Mouse (Mus musculus) ovary, adult 18-20 months (tissue): ENCODE measurements around the gene Higd1b.
A peak's percentile ranks its signal among the peaks of the same experiment; 100 is the strongest.

ENCODE experiments used
- DNase-seq: peaks from one replicate; pipeline ENCODE4 v3.0.0; 2022; ENCODE audit warnings: low spot score, mixed read lengths

Gene Higd1b

DNA sequence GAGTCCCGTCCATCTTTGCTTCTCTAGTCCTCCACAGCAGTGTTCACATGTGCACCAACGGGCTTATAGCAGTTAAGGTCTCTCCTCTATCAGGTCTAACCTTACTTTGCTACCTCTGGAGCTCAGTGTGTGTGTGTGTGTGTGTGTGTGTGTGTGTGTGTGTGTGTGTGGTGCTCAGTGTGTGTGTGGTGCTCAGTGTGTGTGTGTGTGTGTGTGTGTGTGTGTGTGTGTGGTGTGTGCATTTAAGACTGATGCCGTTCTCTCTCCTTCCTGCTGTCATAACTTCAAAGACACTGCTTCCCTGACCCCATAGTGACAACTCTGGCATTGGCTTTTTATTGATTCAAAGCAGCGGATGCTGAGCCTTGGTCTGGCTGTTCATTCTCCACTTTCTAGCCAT, at the start of gene Higd1b:
Gene Higd1b, plus strand, starts transcription at position 301 of the 400 bp plus-strand sequence.
- no peak for DNase-seq

DNA sequence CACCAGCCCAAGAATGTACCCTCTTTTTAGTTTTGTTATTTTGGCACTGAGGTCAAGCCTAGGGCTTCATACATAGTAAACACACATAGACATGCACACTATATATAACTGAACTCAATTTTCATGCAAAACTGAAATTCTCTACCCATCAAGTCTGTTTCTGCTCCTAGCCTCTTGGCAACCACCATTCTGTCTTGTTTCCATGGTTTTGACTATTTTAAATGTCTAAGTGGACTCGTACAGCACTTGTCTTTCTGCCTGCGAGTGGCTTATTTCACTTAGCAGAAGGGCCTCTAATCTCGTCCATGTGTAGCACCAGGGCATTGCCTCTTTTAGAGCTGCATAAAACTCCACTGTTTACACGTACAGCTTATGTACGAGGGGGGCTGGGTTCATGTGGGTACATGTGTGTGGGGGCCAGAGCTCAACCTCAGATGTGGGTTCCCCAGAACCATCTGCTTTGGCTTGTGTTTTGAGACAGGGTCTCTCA, 47.9 kb upstream of the Higd1b start:
- DNase-seq: no peak

- DNase-seq: no peak
Measured at GRCm38 (mm10) chr11:102791682-102792445, 43.8 kb upstream of the Higd1b start.

DNA sequence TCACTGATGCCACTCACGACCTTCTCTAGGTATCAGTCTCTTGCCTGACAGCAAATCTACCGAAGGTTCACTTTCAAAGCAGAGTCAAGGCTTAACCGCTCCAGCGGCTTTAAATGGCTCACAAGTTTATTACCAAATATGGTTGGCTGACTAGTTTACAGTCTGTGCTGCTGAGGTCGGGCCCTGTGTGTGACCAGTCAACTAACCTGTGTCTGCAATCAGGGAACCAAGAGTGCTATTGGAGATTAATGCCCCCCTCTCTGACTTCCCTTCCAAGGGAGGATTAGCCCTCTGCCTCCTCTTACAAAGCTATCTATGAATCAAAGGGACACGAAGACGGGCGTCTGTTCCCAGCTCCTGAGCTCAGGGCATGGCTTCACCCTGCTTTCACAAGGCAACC, 41.5 kb upstream of the Higd1b start:
- no peak for DNase-seq

GRCm38 (mm10) chr11:102803453-102803852, 32.2 kb upstream of the Higd1b start:
- no peak for DNase-seq

DNA sequence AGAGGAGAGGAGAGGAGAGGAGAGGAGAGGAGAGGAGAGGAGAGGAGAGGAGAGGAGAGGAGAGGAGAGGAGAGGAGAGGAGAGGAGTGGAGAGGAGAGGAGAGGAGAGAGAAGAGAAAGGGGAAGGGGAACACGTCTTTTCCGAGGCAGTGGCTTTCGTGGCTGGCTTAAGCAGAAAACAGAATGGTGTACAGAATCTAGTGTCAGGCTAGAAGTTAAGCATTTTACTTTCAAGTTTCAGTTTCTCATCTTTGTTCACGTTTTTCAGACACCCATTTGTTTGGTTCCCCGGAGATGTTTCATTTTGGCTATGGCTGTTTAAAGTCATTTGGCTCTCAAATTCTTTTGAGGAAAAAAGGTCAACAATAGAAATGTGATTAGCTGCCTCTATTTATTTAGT, 27.4 kb upstream of the Higd1b start:
- no peak for DNase-seq

DNA sequence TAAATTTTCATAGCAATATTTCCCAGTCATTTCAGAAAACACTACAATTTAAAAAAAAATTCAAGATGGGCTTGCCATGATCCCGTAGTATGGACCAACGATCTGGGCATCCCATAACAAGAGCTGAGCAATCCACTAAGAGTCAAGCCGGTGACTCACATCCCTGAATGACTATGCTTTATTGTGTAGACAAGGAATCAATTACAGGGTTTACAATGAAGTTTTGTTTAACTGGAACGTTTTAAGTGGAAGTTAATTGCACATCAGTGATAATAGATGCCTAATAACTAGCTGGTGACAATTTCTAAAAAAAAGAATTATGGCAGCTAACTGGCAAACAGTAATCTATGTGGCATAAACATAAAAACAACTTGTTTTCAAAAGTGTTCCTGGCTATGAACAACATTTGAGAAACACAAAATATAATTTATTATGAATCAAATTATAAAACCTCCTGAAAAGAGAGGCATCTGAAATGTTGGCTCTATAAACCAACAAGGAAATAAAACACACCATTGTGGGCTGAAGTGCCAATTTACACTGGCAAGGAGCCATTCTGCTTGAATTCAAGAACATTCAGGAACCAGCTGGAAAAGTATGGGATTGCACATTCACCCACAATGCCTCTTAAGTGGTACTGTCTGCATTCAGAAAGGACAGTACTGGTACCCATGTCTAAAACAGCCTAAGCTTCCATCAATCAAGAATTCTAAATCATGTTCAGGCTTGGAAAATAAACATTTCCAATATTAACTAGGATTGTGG, 24.7 kb upstream of the Higd1b start:
- DNase-seq: no peak

GRCm38 (mm10) chr11:102814881-102815280, 20.8 kb upstream of the Higd1b start:
- DNase-seq: no peak

- no peak for DNase-seq
Measured at GRCm38 (mm10) chr11:102818121-102819020, 17.3 kb upstream of the Higd1b start.

DNA sequence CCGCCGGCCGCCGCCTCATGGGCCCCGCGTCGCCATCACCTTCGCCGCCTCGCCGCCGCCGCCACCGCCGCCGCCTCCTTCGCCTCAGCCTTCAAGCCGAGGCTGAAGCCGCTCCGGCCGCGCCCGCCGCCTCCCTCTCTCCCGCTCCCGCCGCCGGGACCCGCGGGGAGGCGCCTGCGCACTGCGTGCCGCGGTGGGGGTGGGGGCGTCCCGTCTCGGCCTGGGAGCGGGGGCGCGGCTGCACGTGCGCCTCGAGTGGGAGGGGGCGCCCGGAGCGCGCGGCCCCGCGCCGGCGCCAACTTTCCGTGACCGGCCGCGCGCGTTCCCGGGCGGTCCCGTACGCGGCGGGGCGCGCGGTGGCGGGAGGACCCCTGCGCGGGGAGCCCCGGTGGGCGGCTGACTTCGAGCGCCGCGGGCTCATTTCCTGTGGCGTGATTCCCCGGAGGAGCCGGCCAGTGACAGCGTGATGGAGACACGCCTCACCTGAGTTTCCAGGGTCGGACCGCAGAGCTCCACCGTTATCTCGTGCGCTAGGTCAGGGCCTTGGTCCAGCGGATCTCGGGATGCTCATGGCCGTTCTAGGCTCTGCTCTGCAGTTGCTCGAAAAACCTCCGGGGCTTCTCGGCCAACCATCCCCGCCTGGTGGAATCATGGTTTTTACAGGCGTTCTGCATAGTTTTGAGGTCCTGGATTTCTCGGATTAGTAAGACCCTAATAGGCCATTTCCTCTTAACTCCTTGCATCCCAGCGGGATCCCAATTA, 16.4 kb upstream of the Higd1b start, which contains the start of gene Gjc1:
Gene Gjc1, minus strand, starts transcription at position 680 of the 762 bp plus-strand sequence.
- DNase-seq: peak; percentile 28

DNA sequence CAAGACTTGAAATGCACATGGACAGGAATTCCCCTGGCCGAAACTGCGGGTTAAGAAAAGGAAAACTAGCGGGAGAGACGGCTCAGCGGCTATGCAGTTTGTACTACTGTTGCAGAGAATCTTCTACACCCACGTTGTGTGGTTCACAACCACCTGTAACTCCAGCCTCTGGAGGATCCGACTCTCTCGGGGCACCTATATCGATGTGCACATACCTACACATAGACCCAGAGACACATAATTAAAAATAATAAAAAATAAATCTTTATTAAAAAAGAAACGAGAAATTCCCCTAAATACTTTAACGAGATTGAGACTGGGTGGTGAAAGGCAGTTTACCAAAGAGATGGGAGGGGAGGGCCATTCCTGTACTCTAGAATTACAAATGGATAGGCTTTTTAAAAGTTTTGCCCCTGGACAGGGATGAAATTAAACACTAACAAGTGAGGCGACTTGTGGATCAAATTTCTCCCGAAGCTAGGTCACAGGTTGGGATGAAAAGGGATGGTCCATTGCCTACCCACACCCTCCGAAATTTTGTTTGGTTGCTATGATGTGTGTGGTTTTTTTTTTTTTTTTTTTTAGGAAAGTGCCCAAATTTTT, 15.8 kb upstream of the Higd1b start:
- DNase-seq: no peak

DNA sequence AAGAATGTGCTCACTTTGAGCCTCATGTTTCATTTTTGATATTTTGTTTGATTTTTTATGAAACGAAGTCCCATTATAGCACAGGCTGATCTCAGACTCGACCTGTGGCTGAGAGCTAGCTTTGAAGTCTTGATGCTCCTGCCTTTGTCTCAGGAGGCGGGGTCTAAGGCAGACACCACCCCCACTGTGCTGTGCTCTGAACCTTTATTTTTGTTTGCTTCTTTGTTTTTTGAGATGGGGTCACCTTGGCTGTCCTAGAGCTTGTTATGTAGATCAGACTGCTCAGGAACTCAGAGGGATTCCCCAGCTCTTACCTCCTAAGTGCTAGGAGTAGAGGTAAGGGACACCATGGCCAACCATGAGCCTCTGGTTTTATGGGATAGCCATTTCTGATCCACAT, 15.2 kb upstream of the Higd1b start:
- DNase-seq: no peak

DNA sequence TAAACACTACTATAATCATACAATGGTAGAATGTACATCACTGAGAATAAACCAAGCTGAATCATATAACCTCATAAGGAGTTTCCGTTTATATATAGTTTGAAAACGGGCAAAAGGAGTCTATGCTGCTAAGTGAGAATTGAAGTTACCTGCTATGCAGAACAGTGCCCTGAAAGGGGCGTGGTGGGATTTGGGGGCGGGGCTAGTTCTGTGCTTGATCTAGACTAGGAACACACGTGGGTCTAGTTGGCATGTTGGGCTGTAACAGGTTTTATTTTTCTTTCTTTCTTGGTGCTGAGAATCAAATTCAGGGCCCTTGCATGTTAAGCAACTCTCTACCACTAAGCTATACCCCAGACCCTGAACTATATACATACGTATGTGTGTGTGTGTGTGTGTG, 14.4 kb upstream of the Higd1b start:
- no peak for DNase-seq

GRCm38 (mm10) chr11:102826476-102826875, 9.2 kb upstream of the Higd1b start:
- DNase-seq: no peak

DNA sequence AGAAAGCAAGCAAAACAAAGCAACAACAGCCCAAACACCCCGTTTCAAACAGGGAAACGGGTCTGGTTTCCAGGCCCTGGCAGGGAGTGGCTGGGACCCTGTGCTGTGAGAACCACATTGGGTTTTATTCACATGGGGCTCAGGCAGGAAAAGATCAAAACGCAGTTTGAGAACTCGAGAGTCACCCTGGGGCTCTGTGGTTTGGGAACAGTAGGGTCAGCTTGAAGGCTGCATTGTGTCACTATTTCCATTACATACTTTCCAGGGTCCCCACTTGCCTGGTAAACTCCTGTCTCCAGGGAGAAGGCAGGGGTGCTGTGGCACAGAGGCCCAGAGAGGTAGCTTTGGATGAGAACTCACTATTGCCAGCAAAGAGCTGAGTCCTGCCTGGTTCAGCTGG, 8.6 kb upstream of the Higd1b start:
- no peak for DNase-seq

- DNase-seq: no peak
Measured at GRCm38 (mm10) chr11:102830276-102830675, 5.4 kb upstream of the Higd1b start.

DNA sequence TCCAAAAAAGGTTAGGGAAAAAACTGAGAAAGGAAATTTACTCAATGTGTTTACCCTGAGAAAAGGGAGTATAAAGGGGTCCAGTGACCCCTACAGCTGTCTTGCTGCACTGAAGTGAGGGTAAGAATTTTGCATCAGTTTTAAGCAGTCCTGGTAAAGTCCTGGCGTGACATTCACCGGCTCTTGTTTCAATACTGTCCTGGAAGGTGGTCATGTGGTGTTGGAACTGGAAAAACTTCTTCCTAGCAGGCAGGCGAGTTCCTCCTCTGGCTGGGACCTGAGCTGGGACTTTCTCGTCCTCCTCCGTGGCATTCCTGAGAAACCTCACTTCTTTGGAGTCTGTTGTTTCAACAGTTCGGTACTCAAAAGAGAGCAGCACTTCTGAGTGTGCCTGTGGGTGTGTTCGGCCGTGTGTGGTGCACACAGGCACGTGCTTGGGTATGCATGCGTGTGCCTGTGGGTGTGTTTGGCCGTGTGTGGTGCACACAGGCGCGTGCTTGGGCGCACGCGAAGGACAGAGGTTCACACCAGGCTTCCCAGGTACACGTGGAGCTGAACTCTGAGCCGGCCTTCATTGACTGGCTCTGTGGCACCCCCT, 2.9 kb upstream of the Higd1b start:
- no peak for DNase-seq

GRCm38 (mm10) chr11:102834219-102834618, 1.4 kb upstream of the Higd1b start:
- no peak for DNase-seq

- DNase-seq: no peak
Measured at GRCm38 (mm10) chr11:102836146-102836545, 497 bp downstream of the Higd1b start.

DNA sequence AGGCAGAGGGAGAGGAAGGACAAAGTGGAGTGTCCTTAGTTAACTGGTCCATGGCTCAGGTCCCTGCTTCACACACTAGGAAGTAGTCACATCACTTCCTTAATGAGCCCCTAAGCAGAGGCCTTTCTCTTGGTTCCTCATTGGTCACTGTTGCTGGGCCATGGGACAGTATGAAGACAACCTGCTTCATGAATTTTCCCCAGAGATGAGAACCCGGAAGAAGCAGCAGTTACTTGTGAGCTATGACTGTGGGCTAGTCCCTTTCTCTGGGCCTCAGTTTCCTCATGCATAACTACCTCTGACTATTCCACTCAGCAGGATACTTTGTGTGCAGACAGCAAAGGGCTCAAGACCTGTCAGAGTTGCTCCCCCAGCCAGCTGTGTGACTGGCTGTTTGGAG, 1.7 kb downstream of the Higd1b start:
- no peak for DNase-seq

GRCm38 (mm10) chr11:102838126-102838525, 2.5 kb downstream of the Higd1b start:
- DNase-seq: no peak
